Mouse (Mus musculus) kidney, postnatal 10 days (tissue): ENCODE measurements around the gene Arhgef7.
"Not testable (repeated sequence)": the region's sequence is repeated elsewhere in the genome, so short reads cannot be mapped to it uniquely, and the experiment has no call there.

Experiments used
- DNase-seq: peaks from one replicate; pipeline ENCODE4 v3.0.0; 2021; ENCODE audit warnings: mixed read lengths

Arhgef7 gene

GRCm38 (mm10) chr8:11842757-11843156, 115.2 kb downstream of the Arhgef7 start:
- no peak for DNase-seq

DNA sequence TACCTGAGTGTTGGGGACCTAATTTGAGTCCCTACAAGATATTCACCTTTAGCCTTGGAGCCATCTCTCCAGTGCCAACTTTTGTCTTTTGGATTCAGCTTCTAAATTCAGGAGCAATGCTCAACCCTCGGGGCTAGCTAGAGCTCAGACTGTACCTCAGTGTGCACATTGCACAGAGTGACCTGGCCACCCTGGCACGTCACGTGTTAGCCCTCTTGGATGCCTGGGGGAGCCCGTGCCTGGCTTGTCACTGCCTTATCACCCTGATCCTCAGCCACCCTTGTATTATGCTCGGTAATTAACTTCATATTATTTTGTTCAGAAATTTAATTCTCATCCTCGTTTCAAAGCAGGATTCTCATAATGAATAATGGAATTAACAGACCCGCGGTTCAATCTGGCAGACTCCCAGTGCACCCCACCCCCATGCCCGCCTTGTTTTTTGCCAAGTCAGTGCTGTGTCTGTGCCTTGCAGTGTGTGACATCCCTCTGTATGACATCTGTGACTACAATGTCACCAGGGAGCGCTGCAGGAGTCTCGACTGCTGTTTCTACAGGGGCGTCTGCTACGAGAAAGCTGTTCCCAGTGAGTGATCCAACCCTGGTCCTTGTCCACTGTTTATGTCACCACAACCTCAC, 116.3 kb downstream of the Arhgef7 start:
- DNase-seq = no peak

GRCm38 (mm10) chr8:11844316-11844685, 116.8 kb downstream of the Arhgef7 start:
- no peak for DNase-seq

GRCm38 (mm10) chr8:11846807-11847206, 119.3 kb downstream of the Arhgef7 start:
- no peak for DNase-seq

GRCm38 (mm10) chr8:11867832-11868231, 140.3 kb downstream of the Arhgef7 start:
- DNase-seq = no peak

DNA sequence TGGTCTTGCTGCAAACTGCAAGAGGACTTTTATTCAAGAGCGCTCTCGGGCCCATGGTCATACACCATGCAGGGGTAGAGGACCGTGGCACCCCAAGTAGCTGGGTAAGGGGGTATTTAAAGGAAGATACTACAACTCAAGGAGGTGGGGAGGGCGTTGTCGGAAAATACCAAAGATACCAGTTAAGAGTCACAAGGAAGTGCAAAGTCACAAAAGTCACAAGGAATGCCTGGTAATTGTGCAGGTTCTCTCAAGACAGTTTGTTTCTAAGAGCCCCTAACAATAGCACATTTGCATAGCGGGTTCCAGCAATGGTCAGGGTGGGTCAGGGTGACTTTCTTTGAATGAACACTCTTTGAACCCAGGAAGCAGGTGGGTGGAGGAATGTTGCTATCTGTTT, 146.7 kb downstream of the Arhgef7 start:
- DNase-seq = not testable (repeated sequence)

- DNase-seq = no peak
Observed at GRCm38 (mm10) chr8:11884646-11885045, 157.1 kb downstream of the Arhgef7 start.
